Mouse (Mus musculus) hindbrain, embryonic 13.5 days (tissue): ENCODE data around the gene Zfp282. TPM values are rescaled to one million over a fixed set of nuclear protein-coding genes. Genes with fewer than 3 reads are reported as not detected.

Experiments
- ATAC-seq: fragments of 200-750 bp; cut with Nextera tagmentation; 2 replicates; pipeline ENCODE4 v1.8.0; 2017; ENCODE audit warnings: moderate TSS enrichment; ENCODE audit not compliant: low FRiP score
- H3K27ac ChIP-seq: fragments of 300-500 bp; sonication (generic); 2 replicates; pipeline ENCODE4 v1.5.1; 2015; ENCODE audit warnings: inconsistent platforms, mild to moderate bottlenecking, moderate library complexity
- H3K27me3 ChIP-seq: fragments of 300-500 bp; sonication (generic); 2 replicates; pipeline ENCODE4 v1.6.1; 2015; ENCODE audit warnings: mild to moderate bottlenecking, inconsistent platforms
- H3K36me3 ChIP-seq: fragments of 300-500 bp; sonication (generic); 2 replicates; pipeline ENCODE4 v1.6.1; 2015; ENCODE audit warnings: mild to moderate bottlenecking, inconsistent platforms
- H3K4me1 ChIP-seq: fragments of 300-500 bp; sonication (generic); replicated peaks from 2 replicates; pipeline ENCODE4 v1.6.1; 2015; ENCODE audit warnings: inconsistent platforms
- H3K4me2 ChIP-seq: fragments of 300-500 bp; sonication (generic); 2 replicates; pipeline ENCODE4 v1.6.1; 2015; ENCODE audit warnings: inconsistent platforms, mild to moderate bottlenecking, moderate library complexity
- H3K4me3 ChIP-seq: fragments of 300-500 bp; sonication (generic); 2 replicates; pipeline ENCODE4 v1.5.1; 2015; ENCODE audit warnings: mild to moderate bottlenecking, inconsistent platforms
- H3K9ac ChIP-seq: fragments of 300-500 bp; sonication (generic); 2 replicates; pipeline ENCODE4 v1.6.1; 2015; ENCODE audit warnings: mild to moderate bottlenecking, inconsistent platforms
- H3K9me3 ChIP-seq: fragments of 300-500 bp; sonication (generic); 2 replicates; pipeline ENCODE4 v1.6.1; 2016; ENCODE audit warnings: inconsistent platforms
- WGBS: fragments of 180-500 bp; shearing (Covaris S2); methylation state at CpG from one replicate; pipeline ENCODE4 v1.1.7; 2015; 5-methylcytosine and 5-hydroxymethylcytosine counted together
- polyA plus RNA-seq: library from polyadenylated mRNA; unstranded; fragments of >200 nt; fragmentation: Nextera tagmentation; extraction: Ambion mirVana; gene quantifications from 2 replicates; pipeline ENCODE4 v1.2.1, GENCODE M21; 2015

The Zfp282 gene
- polyA plus RNA-seq, 1 experiment from 2014 or later = 22.3 TPM

DNA sequence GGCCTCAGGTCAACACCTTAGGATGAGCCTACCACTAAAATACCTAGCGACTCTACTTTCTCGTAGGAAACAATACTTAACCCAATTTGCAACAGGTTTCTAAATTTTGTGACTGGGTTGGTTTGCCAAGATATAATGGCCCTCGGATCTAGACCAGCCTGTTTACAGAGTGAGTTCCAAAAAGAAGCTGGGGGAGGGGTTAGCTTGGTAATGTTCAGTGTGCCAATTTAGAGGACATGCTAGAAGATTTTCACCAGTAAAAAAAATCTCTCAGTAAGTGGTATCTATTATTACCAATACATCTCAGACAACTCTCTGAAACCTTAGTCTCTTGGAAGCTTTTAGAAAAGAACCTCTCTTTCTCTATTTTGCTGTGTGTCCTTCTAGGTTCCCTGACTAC is 66.7 kb downstream of the Zfp282 start:
- peak overlapping the region; percentile 72; the same call in 1 of the 2 replicates for H3K9ac ChIP-seq
- ATAC-seq = no peak
- no peak overlapping the region for H3K27ac ChIP-seq
- H3K27me3 ChIP-seq = peaks cover 3% of the 10 kb centered on the region; the same call in 1 of the 2 replicates
- H3K9me3 ChIP-seq = no peaks in the 10 kb centered on the region
- H3K4me2 ChIP-seq = peak overlapping the region; percentile 76
- peak overlapping the region; percentile 45 for H3K4me3 ChIP-seq
- 89% methylated on average over 3 of the region's 3 CpGs for whole genome bisulfite sequencing
- H3K36me3 ChIP-seq = peaks cover 16% of the 10 kb centered on the region
- peaks cover 10% of the 10 kb centered on the region for H3K4me1 ChIP-seq

DNA sequence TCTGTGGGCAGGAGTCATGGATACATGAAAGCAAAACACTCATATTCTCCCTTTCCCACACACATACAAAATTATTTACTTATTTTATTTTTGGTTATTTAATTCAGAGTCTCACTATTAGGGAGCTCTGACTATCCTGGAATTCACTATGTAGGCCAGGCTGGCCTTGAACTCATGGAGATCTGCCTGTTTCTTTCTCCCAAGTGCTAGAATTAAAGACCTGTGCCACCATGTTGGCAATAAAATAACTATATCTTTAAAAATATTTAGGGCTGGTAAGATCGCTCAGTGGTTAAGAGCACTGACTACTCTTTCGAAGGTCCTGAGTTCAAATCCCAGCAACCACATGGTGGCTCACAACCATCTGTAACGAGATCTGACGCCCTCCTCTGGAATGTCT is 70.4 kb downstream of the Zfp282 start:
- H3K9me3 ChIP-seq = no peaks in the 10 kb centered on the region
- H3K4me1 ChIP-seq = peaks cover 10% of the 10 kb centered on the region
- no peak overlapping the region for H3K4me2 ChIP-seq
- no peak for ATAC-seq
- peaks cover 16% of the 10 kb centered on the region for H3K36me3 ChIP-seq
- no peak overlapping the region for H3K4me3 ChIP-seq
- H3K27me3 ChIP-seq = peaks cover 12% of the 10 kb centered on the region; the same call in 1 of the 2 replicates
- H3K27ac ChIP-seq = no peak overlapping the region
- no peak overlapping the region for H3K9ac ChIP-seq
- WGBS = 94% methylated on average over 4 of the region's 4 CpGs

DNA sequence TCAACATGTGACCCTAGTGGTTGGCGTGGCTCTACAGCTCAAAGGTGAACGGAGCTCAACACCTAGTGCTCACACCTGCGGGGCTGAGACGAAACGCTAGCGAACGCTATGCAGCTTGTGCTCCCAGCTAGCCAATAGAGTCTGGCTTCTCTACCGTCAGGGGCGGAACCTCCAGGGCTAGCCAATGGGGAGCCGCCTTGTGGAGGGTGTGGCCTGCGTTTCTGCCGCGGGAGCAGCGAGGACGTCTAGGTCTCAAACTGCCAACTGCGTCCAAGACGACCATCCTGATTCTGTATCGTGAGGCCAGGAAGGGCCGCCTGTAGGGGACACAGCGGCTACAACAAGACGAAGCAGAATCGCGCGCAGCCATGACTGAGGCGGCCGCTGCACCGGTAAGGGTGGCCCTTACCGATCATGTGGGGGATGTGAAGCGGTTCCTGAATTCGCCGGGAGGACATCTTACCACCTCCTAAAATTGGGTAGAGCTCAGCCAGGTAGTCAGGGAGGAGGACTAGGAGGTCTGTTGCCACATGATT is 76.3 kb downstream of the Zfp282 start, which contains the start of gene Zfp956:
TSS of gene Zfp956 (plus strand) at position 200 of the 536 bp plus-strand sequence.
- WGBS = under 1% methylated on average over 31 of the region's 31 CpGs
- Histone ChIP-seq H3K4me3 (peak within 1 kb of the TSS; percentile 71), H3K4me1 (peaks cover 16% of the 10 kb centered on the region), H3K27me3 (0 out of 2 replicates have a peak, but pooled peaks cover 11% of the 10 kb centered on the region), H3K27ac (peak within 1 kb of the TSS; percentile 88), H3K36me3 (peaks cover 23% of the 10 kb centered on the region), H3K9ac (peak within 1 kb of the TSS; percentile 84), H3K9me3 (no peaks in the 10 kb centered on the region), H3K4me2 (peak within 1 kb of the TSS; percentile 78)
- peak; percentile 100 for ATAC-seq

- 0 out of 2 replicates have a peak, but pooled peaks cover 11% of the 10 kb centered on the region for H3K27me3 ChIP-seq
- H3K4me2 ChIP-seq = peak overlapping the region; percentile 78
- peak overlapping the region; percentile 71 for H3K4me3 ChIP-seq
- no peaks in the 10 kb centered on the region for H3K9me3 ChIP-seq
- H3K27ac ChIP-seq = no peak overlapping the region
- WGBS = 95% methylated on average over 3 of the region's 3 CpGs
- H3K4me1 ChIP-seq = peaks cover 16% of the 10 kb centered on the region
- ATAC-seq = no peak
- H3K36me3 ChIP-seq = peaks cover 34% of the 10 kb centered on the region
- peak overlapping the region; percentile 84; the same call in 1 of the 2 replicates for H3K9ac ChIP-seq
These were observed 77.4 kb downstream of the Zfp282 start for GRCm38 (mm10) chr6:47954425-47954824.

DNA sequence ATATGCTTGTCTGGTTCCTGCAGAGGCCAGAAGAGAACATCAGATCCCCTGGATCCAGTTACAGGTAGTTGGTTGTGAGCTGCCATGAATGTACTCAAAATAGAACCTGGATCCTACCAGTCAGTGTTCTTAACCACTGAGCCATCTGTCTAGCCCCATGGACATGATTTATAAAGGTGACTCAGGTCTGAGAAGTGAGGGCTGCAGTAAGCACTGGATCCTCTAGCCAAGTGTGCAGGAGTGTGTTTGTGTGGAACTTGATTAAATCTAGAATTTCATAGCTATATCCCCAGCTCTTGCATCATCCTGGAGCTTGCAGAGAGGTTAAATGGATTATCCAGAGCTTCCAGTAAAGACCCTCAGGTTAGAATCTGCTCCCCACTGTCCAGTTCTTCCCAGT is 80.8 kb downstream of the Zfp282 start:
- no peak for ATAC-seq
- no peak overlapping the region for H3K9ac ChIP-seq
- no peaks in the 10 kb centered on the region for H3K27me3 ChIP-seq
- no peaks in the 10 kb centered on the region for H3K9me3 ChIP-seq
- peaks cover 66% of the 10 kb centered on the region for H3K36me3 ChIP-seq
- no peak overlapping the region for H3K27ac ChIP-seq
- peaks cover 16% of the 10 kb centered on the region for H3K4me1 ChIP-seq
- H3K4me2 ChIP-seq = no peak overlapping the region
- no peak overlapping the region for H3K4me3 ChIP-seq

Other genes with a start within 250 kb of the Zfp282 start
- 177 and 180 TPM in 2 replicates for gene Pdia4, start 63.8 kb upstream of the Zfp282 start, polyA plus RNA-seq
- 15.3 and 16.6 TPM in 2 replicates for gene Zfp786, start 46.3 kb upstream of the Zfp282 start, polyA plus RNA-seq
- 17.9 and 18.1 TPM in 2 replicates for gene Zfp398, start 41.5 kb upstream of the Zfp282 start, polyA plus RNA-seq
- 20.0 and 22.5 TPM in 2 replicates for gene Zfp212, start 43.3 kb downstream of the Zfp282 start, polyA plus RNA-seq
- 16.4 and 17.0 TPM in 2 replicates for gene Zfp956, start 76.2 kb downstream of the Zfp282 start, polyA plus RNA-seq
- gene Zfp777, start 171.7 kb downstream of the Zfp282 start, polyA plus RNA-seq = 8.5 and 8.9 TPM in 2 replicates
- gene Zfp746, start 209.4 kb downstream of the Zfp282 start, polyA plus RNA-seq = 17.6 and 21.6 TPM in 2 replicates